Mouse (Mus musculus): ENCODE results near the gene Ccnd2. TPM values are rescaled to one million over a fixed set of nuclear protein-coding genes. Genes with fewer than 3 reads are reported as not detected.
A peak's percentile ranks its signal among the peaks of the same experiment; 100 is the strongest.

Ccnd2 gene
- polyA plus RNA-seq, 1 experiment from 2014 or later, result 1,164 TPM

DNA sequence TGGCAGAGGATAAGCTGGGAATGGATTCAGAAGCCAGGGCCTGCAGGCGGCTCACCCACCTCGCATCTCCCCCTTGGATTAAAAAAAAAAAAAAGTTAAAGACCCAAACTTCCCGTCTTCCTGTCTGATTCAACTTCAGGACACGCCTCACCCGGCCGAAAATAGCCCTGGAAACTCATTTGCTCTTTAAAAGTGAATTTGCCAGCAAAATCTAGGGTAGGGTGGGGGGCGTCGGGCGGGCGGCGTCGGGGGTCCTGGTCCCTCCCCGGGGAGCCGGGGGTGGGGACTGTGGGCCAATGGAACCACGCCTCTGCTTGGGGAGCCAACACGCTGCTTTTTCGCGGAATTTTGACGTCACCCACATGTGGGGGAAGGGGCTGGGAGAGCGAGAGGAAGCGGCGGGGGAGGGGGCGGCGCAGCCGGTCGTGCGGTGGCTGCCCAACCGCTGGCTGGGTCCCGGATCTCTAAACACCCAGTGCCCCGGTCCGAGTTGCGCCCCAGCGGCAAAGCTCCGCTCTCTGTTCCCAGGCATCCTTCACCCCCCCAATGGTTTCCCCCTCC is 2.8 kb upstream of the Ccnd2 start:
- Histone ChIP-seq H3K9me3 (no peaks in the 10 kb centered on the region), H3K27me3 (0 out of 2 replicates have a peak, but pooled peaks cover 3% of the 10 kb centered on the region), H3K4me1 (peaks cover 48% of the 10 kb centered on the region), H3K36me3 (no peaks in the 10 kb centered on the region), H3K4me2 (peak overlapping the region; percentile 93), H3K9ac (peak overlapping the region; percentile 45), H3K27ac (peak overlapping the region; percentile 97), H3K4me3 (peak overlapping the region; percentile 80)
- 0% methylated on average over 34 of the region's 34 CpGs for WGBS
- ATAC-seq (ENCODE audit: insufficient number of reproducible peaks, low FRiP score, low TSS enrichment, low read depth), result peak; percentile 51

DNA sequence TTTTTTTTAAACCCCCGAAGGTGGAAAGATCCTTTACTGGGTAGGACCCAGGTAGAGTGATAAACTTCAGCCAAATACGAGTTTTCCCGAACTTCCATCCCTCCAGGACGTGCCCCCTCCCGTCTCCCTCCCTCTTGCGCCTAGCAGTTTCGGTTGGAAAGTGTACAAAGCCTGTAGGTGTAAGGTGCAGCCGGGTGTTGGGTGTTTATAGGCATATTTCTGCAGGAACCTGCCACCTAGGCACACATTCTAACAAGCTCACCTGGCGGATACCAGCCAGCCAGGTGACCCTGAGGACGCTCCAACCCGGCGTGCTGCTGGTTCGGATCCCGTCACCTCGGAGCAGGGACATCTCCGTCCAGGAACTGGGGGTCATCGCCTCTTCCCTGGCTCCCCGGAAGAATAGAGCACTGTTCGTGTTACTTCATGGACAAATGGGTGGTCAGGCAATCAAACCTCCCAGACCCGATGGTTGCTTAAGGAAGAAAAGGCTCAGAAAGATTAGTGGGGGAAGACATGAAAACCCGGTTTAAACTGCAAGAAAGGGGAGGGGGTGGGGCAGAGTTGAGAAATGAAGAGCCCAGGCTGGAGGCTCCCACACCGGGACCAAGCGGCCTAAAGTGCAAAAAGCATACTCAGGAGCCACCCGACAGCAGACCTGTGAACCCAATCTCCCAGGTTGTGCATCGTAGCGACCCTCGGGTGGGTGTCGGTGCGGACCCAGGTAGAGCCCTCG is 2.1 kb upstream of the Ccnd2 start:
- Histone ChIP-seq H3K27me3 (0 out of 2 replicates have a peak, but pooled peaks cover 3% of the 10 kb centered on the region), H3K4me1 (peaks cover 48% of the 10 kb centered on the region), H3K9me3 (no peaks in the 10 kb centered on the region), H3K27ac (peak overlapping the region; percentile 97), H3K4me3 (peak overlapping the region; percentile 80), H3K9ac (peak overlapping the region; percentile 45), H3K36me3 (no peaks in the 10 kb centered on the region), H3K4me2 (peak overlapping the region; percentile 93)
- WGBS, result 1% methylated on average over 30 of the region's 30 CpGs
- ATAC-seq (ENCODE audit: insufficient number of reproducible peaks, low FRiP score, low TSS enrichment, low read depth), result no peak

GRCm38 (mm10) chr6:127153296-127153800 is 1.4 kb upstream of the Ccnd2 start:
- Histone ChIP-seq H3K4me2 (peak overlapping the region; percentile 93), H3K4me3 (peak overlapping the region; percentile 80), H3K4me1 (peaks cover 52% of the 10 kb centered on the region), H3K9ac (peak overlapping the region; percentile 31), H3K27ac (peak overlapping the region; percentile 97), H3K36me3 (no peaks in the 10 kb centered on the region), H3K27me3 (0 out of 2 replicates have a peak, but pooled peaks cover 3% of the 10 kb centered on the region), H3K9me3 (no peaks in the 10 kb centered on the region)
- under 1% methylated on average over 28 of the region's 28 CpGs for WGBS
- no peak for ATAC-seq (ENCODE audit: insufficient number of reproducible peaks, low FRiP score, low TSS enrichment, low read depth)

- H3K27ac ChIP-seq, result peak overlapping the region; percentile 97
- peaks cover 65% of the 10 kb centered on the region for H3K4me1 ChIP-seq
- peak overlapping the region; percentile 39 for H3K9ac ChIP-seq
- H3K27me3 ChIP-seq, result 0 out of 2 replicates have a peak, but pooled peaks cover 3% of the 10 kb centered on the region
- ATAC-seq (ENCODE audit: insufficient number of reproducible peaks, low FRiP score, low TSS enrichment, low read depth), result peak; percentile 2; the same call in 1 of the 2 replicates
- H3K4me3 ChIP-seq, result peak overlapping the region; percentile 80
- no peaks in the 10 kb centered on the region for H3K9me3 ChIP-seq
- H3K4me2 ChIP-seq, result peak overlapping the region; percentile 93
- under 1% methylated on average over 29 of the region's 29 CpGs for WGBS
- H3K36me3 ChIP-seq, result peaks cover 5% of the 10 kb centered on the region; the same call in 1 of the 2 replicates
These were observed 358 bp downstream of the Ccnd2 start for GRCm38 (mm10) chr6:127151565-127152105.

GRCm38 (mm10) chr6:127150663-127151564 is 1.1 kb downstream of the Ccnd2 start:
- H3K4me2 ChIP-seq, result peak overlapping the region; percentile 93
- ATAC-seq (ENCODE audit: insufficient number of reproducible peaks, low FRiP score, low TSS enrichment, low read depth), result peak; percentile 40
- H3K36me3 ChIP-seq, result peaks cover 12% of the 10 kb centered on the region; the same call in 1 of the 2 replicates
- 0 out of 2 replicates have a peak, but pooled peaks cover 3% of the 10 kb centered on the region for H3K27me3 ChIP-seq
- peak overlapping the region; percentile 80 for H3K4me3 ChIP-seq
- H3K9me3 ChIP-seq, result no peaks in the 10 kb centered on the region
- peaks cover 73% of the 10 kb centered on the region for H3K4me1 ChIP-seq
- peak overlapping the region; percentile 85 for H3K9ac ChIP-seq
- peak overlapping the region; percentile 97 for H3K27ac ChIP-seq
- WGBS, result 1% methylated on average over 33 of the region's 34 CpGs

- H3K4me3 ChIP-seq, result peak overlapping the region; percentile 80
- no peaks in the 10 kb centered on the region for H3K9me3 ChIP-seq
- peaks cover 19% of the 10 kb centered on the region; the same call in 1 of the 2 replicates for H3K36me3 ChIP-seq
- peak overlapping the region; percentile 85 for H3K9ac ChIP-seq
- no peak for ATAC-seq (ENCODE audit: insufficient number of reproducible peaks, low FRiP score, low TSS enrichment, low read depth)
- under 1% methylated on average over 38 of the region's 38 CpGs for WGBS
- peak overlapping the region; percentile 93 for H3K4me2 ChIP-seq
- no peaks in the 10 kb centered on the region for H3K27me3 ChIP-seq
- peaks cover 72% of the 10 kb centered on the region for H3K4me1 ChIP-seq
- peak overlapping the region; percentile 90 for H3K27ac ChIP-seq
These were observed 1.9 kb downstream of the Ccnd2 start for GRCm38 (mm10) chr6:127149944-127150662.

- H3K4me3 ChIP-seq, result peak overlapping the region; percentile 80
- peak overlapping the region; percentile 85 for H3K9ac ChIP-seq
- peak overlapping the region; percentile 90 for H3K27ac ChIP-seq
- peaks cover 26% of the 10 kb centered on the region for H3K36me3 ChIP-seq
- under 1% methylated on average over 30 of the region's 30 CpGs for WGBS
- H3K27me3 ChIP-seq, result no peaks in the 10 kb centered on the region
- ATAC-seq (ENCODE audit: insufficient number of reproducible peaks, low FRiP score, low TSS enrichment, low read depth), result no peak
- no peaks in the 10 kb centered on the region for H3K9me3 ChIP-seq
- H3K4me2 ChIP-seq, result peak overlapping the region; percentile 93
- peaks cover 72% of the 10 kb centered on the region for H3K4me1 ChIP-seq
These were observed 2.6 kb downstream of the Ccnd2 start for GRCm38 (mm10) chr6:127149303-127149943.

DNA sequence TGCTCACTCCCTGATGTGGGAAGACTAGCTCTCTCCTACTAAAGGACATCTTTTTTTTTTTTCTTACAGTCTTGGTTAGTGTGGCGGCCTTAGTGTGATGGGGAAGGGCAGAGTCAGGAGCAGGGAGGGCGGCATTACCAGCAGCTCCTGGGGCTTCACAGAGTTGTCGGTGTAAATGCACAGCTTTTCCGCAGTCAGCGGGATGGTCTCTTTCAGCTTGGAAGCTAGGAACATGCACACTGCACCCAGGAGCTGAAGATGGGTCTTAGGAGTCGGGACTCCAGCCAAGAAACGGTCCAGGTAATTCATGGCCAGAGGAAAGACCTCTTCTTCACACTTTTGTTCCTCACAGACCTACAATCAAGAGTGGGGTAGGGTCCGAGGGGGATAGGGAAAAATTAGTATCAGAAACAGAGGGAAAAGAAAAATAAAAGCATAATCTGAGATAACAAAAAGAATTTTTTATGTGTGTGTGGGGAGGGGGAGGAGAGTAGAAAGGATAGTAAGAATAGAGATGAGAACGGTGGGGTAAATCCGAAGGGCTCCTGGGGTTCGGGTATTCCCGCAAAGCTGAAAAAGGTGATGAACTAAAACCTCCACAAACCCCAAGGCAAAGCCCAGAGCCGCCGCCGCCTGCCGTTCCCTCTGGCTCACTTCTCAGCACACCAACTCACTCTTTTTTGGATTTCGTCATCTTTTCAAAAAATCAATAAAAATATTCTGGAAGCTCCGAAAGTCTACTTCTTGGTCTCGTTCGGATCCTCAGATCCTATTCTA is 3.3 kb downstream of the Ccnd2 start:
- peaks cover 72% of the 10 kb centered on the region for H3K4me1 ChIP-seq

DNA sequence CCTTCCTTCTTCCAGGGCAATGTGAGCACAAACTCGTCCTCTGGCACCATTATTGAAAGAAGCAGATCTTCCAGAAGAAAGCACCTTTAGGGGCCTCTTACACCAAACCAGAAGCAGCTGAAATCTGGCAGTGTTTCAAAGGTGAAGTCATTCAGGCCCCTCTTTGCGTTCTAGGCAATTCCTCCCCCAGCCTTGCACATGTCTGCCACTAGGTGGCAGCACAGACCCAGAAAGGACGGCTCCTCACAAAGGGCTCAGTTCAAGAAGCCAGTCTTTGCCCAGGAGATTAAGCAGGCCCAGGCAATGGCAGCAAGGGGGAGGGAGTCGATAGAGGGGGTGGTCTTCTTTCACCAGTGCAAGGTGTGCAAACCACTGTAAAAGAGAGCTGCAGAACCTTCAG is 4.3 kb downstream of the Ccnd2 start:
- H3K27ac ChIP-seq, result peak overlapping the region; percentile 54
- under 1% methylated on average over 4 of the region's 4 CpGs for WGBS
- H3K4me2 ChIP-seq, result peak overlapping the region; percentile 93
- peaks cover 72% of the 10 kb centered on the region for H3K4me1 ChIP-seq
- ATAC-seq (ENCODE audit: insufficient number of reproducible peaks, low FRiP score, low TSS enrichment, low read depth), result no peak
- no peak overlapping the region for H3K9ac ChIP-seq
- H3K4me3 ChIP-seq, result peak overlapping the region; percentile 80
- peaks cover 38% of the 10 kb centered on the region for H3K36me3 ChIP-seq
- no peaks in the 10 kb centered on the region for H3K9me3 ChIP-seq
- H3K27me3 ChIP-seq, result no peaks in the 10 kb centered on the region

More for the DNA sequence above, 3.3 kb downstream of the Ccnd2 start:
- no peaks in the 10 kb centered on the region for H3K9me3 ChIP-seq
- H3K4me2 ChIP-seq, result peak overlapping the region; percentile 93
- peak overlapping the region; percentile 90 for H3K27ac ChIP-seq
- 6% methylated on average over 20 of the region's 20 CpGs for WGBS
- no peaks in the 10 kb centered on the region for H3K27me3 ChIP-seq
- H3K4me3 ChIP-seq, result peak overlapping the region; percentile 80
- no peak for ATAC-seq (ENCODE audit: insufficient number of reproducible peaks, low FRiP score, low TSS enrichment, low read depth)
- H3K36me3 ChIP-seq, result peaks cover 31% of the 10 kb centered on the region
- H3K9ac ChIP-seq, result peak overlapping the region; percentile 85
